Mouse (Mus musculus): ENCODE results near the gene Hist1h2bf.
A peak's percentile ranks its signal among the peaks of the same experiment; 100 is the strongest.
"Not testable (repeated sequence)": the region's sequence is repeated elsewhere in the genome, so short reads cannot be mapped to it uniquely, and the experiment has no call there.

The Hist1h2bf gene

GRCm38 (mm10) chr13:23586940-23587225 is 12.9 kb upstream of the Hist1h2bf start:
- no peak for DNase-seq (ENCODE audit: low spot score)

- DNase-seq (ENCODE audit: low spot score) = peak; percentile 45
Observed at GRCm38 (mm10) chr13:23586099-23586939, 12.3 kb upstream of the Hist1h2bf start.

- peak; percentile 89 for DNase-seq (ENCODE audit: low spot score)
Observed at GRCm38 (mm10) chr13:23585442-23586098, 11.6 kb upstream of the Hist1h2bf start.

- DNase-seq (ENCODE audit: low spot score) = peak; percentile 89
Observed at GRCm38 (mm10) chr13:23585029-23585441, 11.0 kb upstream of the Hist1h2bf start.

- peak; percentile 50 for DNase-seq (ENCODE audit: low spot score)
Observed at GRCm38 (mm10) chr13:23584331-23584730, 10.3 kb upstream of the Hist1h2bf start.

GRCm38 (mm10) chr13:23583387-23584068 is 9.5 kb upstream of the Hist1h2bf start:
- DNase-seq (ENCODE audit: low spot score) = peak; percentile 47

- DNase-seq (ENCODE audit: low spot score) = peak; percentile 47
Observed at GRCm38 (mm10) chr13:23582219-23583056, 8.4 kb upstream of the Hist1h2bf start.

- peak; percentile 94 for DNase-seq (ENCODE audit: low spot score)
Observed at GRCm38 (mm10) chr13:23581408-23582218, 7.6 kb upstream of the Hist1h2bf start, which contains the start of gene Hist1h4d. Gene Hist1h4d, plus strand, starts transcription at chr13:23581598.

- DNase-seq (ENCODE audit: low spot score) = no peak
Observed at GRCm38 (mm10) chr13:23577835-23578234, 3.8 kb upstream of the Hist1h2bf start.

GRCm38 (mm10) chr13:23576906-23577639 is 3.1 kb upstream of the Hist1h2bf start:
- no peak for DNase-seq (ENCODE audit: low spot score)

- DNase-seq (ENCODE audit: low spot score) = peak; percentile 74
Observed at GRCm38 (mm10) chr13:23576351-23576881, 2.4 kb upstream of the Hist1h2bf start.

GRCm38 (mm10) chr13:23575864-23576313 is 1.9 kb upstream of the Hist1h2bf start:
- not testable (repeated sequence) for DNase-seq (ENCODE audit: low spot score)

GRCm38 (mm10) chr13:23575271-23575851 is 1.4 kb upstream of the Hist1h2bf start, which contains the start of gene Hist1h3d:
Gene Hist1h3d, plus strand, starts transcription at chr13:23575763.
- peak; percentile 89 for DNase-seq (ENCODE audit: low spot score)

GRCm38 (mm10) chr13:23574546-23575170 is 662 bp upstream of the Hist1h2bf start:
- not testable (repeated sequence) for DNase-seq (ENCODE audit: low spot score)

- DNase-seq (ENCODE audit: low spot score) = not testable (repeated sequence)
Observed at GRCm38 (mm10) chr13:23573034-23573897, 730 bp downstream of the Hist1h2bf start.

- DNase-seq (ENCODE audit: low spot score) = peak; percentile 54
Observed at GRCm38 (mm10) chr13:23572218-23573033, 1.6 kb downstream of the Hist1h2bf start.
